Mouse (Mus musculus): ENCODE data around the gene Akp3. TPM values are rescaled to one million over a fixed set of nuclear protein-coding genes. Genes with fewer than 3 reads are reported as not detected.

The Akp3 gene
- polyA plus RNA-seq, 1 experiment from 2014 or later, result not detected

GRCm38 (mm10) chr1:87114784-87115183 lies 10.0 kb upstream of the Akp3 start:
- no peak for ATAC-seq (ENCODE audit: low FRiP score)
- Histone ChIP-seq H3K4me1 (no peaks in the 10 kb centered on the region), H3K9ac (no peak overlapping the region), H3K4me3 (no peak overlapping the region), H3K4me2 (replicated peaks) (no peak overlapping the region), H3K27me3 (no peaks in the 10 kb centered on the region), H3K9me3 (replicated peaks) (no peaks in the 10 kb centered on the region), H3K27ac (no peak overlapping the region), H3K36me3 (no peaks in the 10 kb centered on the region)
- WGBS, result 87% methylated on average over 1 of the region's 1 CpGs

- H3K27me3 ChIP-seq, result peaks cover 41% of the 10 kb centered on the region
- 0 out of 2 replicates have a peak, but pooled peaks cover 6% of the 10 kb centered on the region for H3K4me1 ChIP-seq
- WGBS, result 12% methylated on average over 40 of the region's 43 CpGs
- peak overlapping the region; percentile 31 for H3K4me2 ChIP-seq (replicated peaks)
- H3K4me3 ChIP-seq, result peak overlapping the region; percentile 20; the same call in 1 of the 2 replicates
- H3K9me3 ChIP-seq (replicated peaks), result no peaks in the 10 kb centered on the region
- H3K36me3 ChIP-seq, result no peaks in the 10 kb centered on the region
- H3K9ac ChIP-seq, result no peak overlapping the region
- ATAC-seq (ENCODE audit: low FRiP score), result peak; percentile 40
- H3K27ac ChIP-seq, result no peak overlapping the region
Observed at GRCm38 (mm10) chr1:87127206-87128030, 2.6 kb downstream of the Akp3 start.

DNA sequence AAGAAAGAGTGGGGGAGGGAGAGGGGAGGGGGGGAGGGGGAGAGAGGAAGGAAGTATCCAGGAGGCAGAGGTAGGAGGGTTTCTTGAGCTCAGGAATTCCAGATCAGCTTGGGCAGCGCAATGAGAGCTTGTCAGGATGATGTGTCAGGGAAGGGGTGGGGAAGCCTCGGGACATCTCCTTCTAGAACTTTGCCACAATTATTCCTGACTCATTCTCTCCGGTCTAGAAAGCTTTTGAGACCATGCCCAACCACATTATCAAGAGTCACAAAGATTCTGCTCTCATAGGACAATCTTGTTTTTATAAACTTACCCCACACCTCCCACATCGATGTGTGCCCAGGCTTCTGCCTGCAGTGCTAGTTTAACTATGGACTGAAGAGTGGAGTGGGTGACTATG lies 7.0 kb downstream of the Akp3 start:
- ATAC-seq (ENCODE audit: low FRiP score), result no peak
- WGBS, result 98% methylated on average over 3 of the region's 4 CpGs

DNA sequence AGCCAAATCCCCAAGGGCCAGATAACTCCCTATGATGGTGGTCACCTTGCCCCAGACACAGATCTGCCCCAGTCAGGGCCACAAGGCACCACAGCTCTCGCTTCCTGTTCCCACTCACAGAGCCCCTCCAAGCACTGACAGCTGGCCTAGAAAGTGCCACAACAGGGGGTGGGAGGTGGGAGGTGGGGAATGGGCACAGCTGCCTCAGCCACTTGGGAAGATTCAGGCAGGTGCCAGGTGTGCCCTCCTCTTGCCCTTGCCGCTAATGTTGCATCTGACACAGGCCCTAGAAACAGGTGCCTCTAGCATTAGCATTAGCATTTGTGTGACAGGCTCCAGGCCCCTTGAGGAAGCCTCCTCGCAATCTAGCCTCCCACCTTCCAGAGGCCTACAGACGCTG lies 16.8 kb downstream of the Akp3 start:
- Histone ChIP-seq H3K4me3 (no peak overlapping the region), H3K9me3 (replicated peaks) (no peaks in the 10 kb centered on the region), H3K4me1 (0 out of 2 replicates have a peak, but pooled peaks cover 5% of the 10 kb centered on the region), H3K27ac (no peak overlapping the region), H3K27me3 (0 out of 2 replicates have a peak, but pooled peaks cover 3% of the 10 kb centered on the region), H3K4me2 (replicated peaks) (no peak overlapping the region), H3K36me3 (no peaks in the 10 kb centered on the region), H3K9ac (no peak overlapping the region)
- 77% methylated on average over 4 of the region's 4 CpGs for WGBS
- no peak for ATAC-seq (ENCODE audit: low FRiP score)

More for the DNA sequence above, 7.0 kb downstream of the Akp3 start:
- Histone ChIP-seq H3K27me3 (peaks cover 26% of the 10 kb centered on the region), H3K9me3 (replicated peaks) (no peaks in the 10 kb centered on the region), H3K4me3 (no peak overlapping the region), H3K9ac (no peak overlapping the region), H3K27ac (no peak overlapping the region), H3K4me2 (replicated peaks) (no peak overlapping the region), H3K4me1 (0 out of 2 replicates have a peak, but pooled peaks cover 6% of the 10 kb centered on the region), H3K36me3 (no peaks in the 10 kb centered on the region)

- no peak overlapping the region for H3K4me3 ChIP-seq
- H3K36me3 ChIP-seq, result no peaks in the 10 kb centered on the region
- ATAC-seq (ENCODE audit: low FRiP score), result peak; percentile 70
- 56% methylated on average over 9 of the region's 9 CpGs for WGBS
- H3K4me1 ChIP-seq, result 0 out of 2 replicates have a peak, but pooled peaks cover 5% of the 10 kb centered on the region
- no peak overlapping the region for H3K4me2 ChIP-seq (replicated peaks)
- H3K9ac ChIP-seq, result no peak overlapping the region
- H3K9me3 ChIP-seq (replicated peaks), result no peaks in the 10 kb centered on the region
- H3K27ac ChIP-seq, result peak overlapping the region; percentile 73
- 0 out of 2 replicates have a peak, but pooled peaks cover 3% of the 10 kb centered on the region for H3K27me3 ChIP-seq
Observed at GRCm38 (mm10) chr1:87142456-87142855, 17.7 kb downstream of the Akp3 start.

DNA sequence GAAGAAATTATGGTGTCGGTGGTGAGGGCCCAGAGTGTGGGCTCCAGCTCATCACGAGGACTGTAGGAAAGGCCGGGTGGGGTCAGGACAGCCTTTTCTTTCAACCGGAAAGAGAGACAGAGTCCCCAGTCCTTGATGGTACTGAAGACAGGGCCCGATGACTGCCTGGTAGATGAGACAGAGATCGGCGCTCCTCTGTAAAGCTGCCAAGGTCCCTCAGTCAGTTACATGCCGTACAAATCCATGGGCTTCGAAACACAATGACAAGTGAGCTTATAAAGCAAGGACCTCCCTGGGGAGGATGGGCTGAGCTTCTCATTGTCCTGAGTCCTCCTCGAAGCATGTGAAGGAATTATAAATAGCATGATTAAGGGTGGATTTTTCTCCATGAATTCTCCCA lies 18.4 kb downstream of the Akp3 start:
- Histone ChIP-seq H3K4me2 (replicated peaks) (no peak overlapping the region), H3K27ac (no peak overlapping the region), H3K27me3 (0 out of 2 replicates have a peak, but pooled peaks cover 8% of the 10 kb centered on the region), H3K36me3 (no peaks in the 10 kb centered on the region), H3K9me3 (replicated peaks) (no peaks in the 10 kb centered on the region), H3K4me1 (0 out of 2 replicates have a peak, but pooled peaks cover 5% of the 10 kb centered on the region), H3K4me3 (no peak overlapping the region), H3K9ac (no peak overlapping the region)
- peak; percentile 35; the same call in 1 of the 2 replicates for ATAC-seq (ENCODE audit: low FRiP score)
- WGBS, result 71% methylated on average over 10 of the region's 10 CpGs

GRCm38 (mm10) chr1:87149422-87149821 lies 24.6 kb downstream of the Akp3 start:
- Histone ChIP-seq H3K4me1 (peaks cover 6% of the 10 kb centered on the region), H3K27me3 (peaks cover 64% of the 10 kb centered on the region), H3K27ac (no peak overlapping the region), H3K36me3 (no peaks in the 10 kb centered on the region), H3K4me3 (no peak overlapping the region), H3K9ac (no peak overlapping the region), H3K9me3 (replicated peaks) (no peaks in the 10 kb centered on the region), H3K4me2 (replicated peaks) (no peak overlapping the region; the same call in 1 of the 2 replicates)
- ATAC-seq (ENCODE audit: low FRiP score), result no peak
- WGBS, result 35% methylated on average over 13 of the region's 13 CpGs

DNA sequence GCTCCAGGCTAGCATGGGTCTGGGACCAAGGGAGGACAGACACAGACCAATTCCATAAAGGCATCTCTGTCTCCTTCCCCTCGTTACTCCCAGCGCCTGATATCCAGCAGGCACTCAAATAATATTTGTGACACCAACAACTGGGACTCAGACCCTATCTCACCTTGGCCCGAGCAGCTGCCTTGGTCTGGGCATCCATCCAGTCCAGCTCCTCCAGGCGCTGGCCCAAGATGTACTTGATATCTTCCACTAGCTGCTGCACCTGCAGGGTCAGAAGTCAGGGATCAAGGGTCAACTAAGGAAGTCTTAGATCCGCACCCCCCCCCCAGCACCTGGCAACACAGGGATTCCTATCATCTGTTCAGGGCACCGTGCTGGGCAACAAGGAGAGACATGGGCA lies 26.5 kb downstream of the Akp3 start:
- Histone ChIP-seq H3K27me3 (peaks cover 82% of the 10 kb centered on the region), H3K9ac (no peak overlapping the region), H3K4me1 (peaks cover 23% of the 10 kb centered on the region), H3K4me3 (no peak overlapping the region), H3K27ac (no peak overlapping the region), H3K4me2 (replicated peaks) (no peak overlapping the region), H3K36me3 (no peaks in the 10 kb centered on the region), H3K9me3 (replicated peaks) (no peaks in the 10 kb centered on the region)
- 87% methylated on average over 6 of the region's 6 CpGs for WGBS
- no peak for ATAC-seq (ENCODE audit: low FRiP score)

DNA sequence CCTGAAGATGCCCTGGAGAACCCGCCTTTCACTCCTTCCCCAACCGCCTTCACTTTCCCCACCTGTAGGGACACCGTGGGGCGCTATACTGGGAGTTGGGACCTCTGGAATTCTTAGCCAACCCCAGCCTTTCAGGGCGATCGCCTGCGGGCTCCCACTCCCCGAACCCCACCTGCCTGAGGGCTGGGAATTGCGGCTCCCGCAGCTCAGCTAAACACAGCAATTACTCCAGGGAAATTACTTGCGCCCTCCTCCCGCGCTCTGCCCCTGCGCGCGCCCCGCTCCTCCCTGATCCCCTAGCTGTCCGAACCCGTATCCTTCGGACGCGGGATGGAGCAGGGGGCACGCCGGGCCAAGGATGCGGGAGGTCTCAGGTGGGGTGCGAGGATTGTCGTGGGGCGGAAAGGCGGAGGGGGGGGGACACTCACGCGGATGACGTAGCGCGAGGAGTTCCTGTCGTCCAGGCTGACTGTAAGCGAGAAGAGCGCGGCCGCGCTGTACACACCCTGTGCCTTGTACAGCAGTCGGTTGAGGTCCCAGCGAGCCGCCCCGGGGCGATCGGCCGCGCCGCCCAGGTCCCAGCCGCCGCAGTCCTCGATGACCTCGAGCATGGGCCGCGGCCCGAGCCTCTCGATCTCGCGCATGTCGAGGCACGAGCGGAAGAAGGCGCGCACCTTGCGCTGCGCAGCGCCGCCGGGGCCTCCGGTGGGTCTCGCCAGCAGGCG lies 29.2 kb downstream of the Akp3 start:
- 0 out of 2 replicates have a peak, but pooled peaks have one; percentile 35 for ATAC-seq (ENCODE audit: low FRiP score)
- H3K9ac ChIP-seq, result peak overlapping the region; percentile 63
- no peaks in the 10 kb centered on the region for H3K36me3 ChIP-seq
- H3K27me3 ChIP-seq, result peaks cover 99% of the 10 kb centered on the region
- 2% methylated on average over 70 of the region's 72 CpGs for WGBS
- H3K4me2 ChIP-seq (replicated peaks), result peak overlapping the region; percentile 75
- peaks cover 29% of the 10 kb centered on the region for H3K4me1 ChIP-seq
- peak overlapping the region; percentile 47 for H3K4me3 ChIP-seq
- H3K9me3 ChIP-seq (replicated peaks), result no peaks in the 10 kb centered on the region
- no peak overlapping the region; the same call in 1 of the 2 replicates for H3K27ac ChIP-seq

- H3K27ac ChIP-seq, result no peak overlapping the region; the same call in 1 of the 2 replicates
- H3K36me3 ChIP-seq, result no peaks in the 10 kb centered on the region
- WGBS, result 1% methylated on average over 58 of the region's 58 CpGs
- H3K4me1 ChIP-seq, result peaks cover 29% of the 10 kb centered on the region
- peak overlapping the region; percentile 63 for H3K9ac ChIP-seq
- H3K4me2 ChIP-seq (replicated peaks), result peak overlapping the region; percentile 75
- H3K9me3 ChIP-seq (replicated peaks), result no peaks in the 10 kb centered on the region
- peak overlapping the region; percentile 47 for H3K4me3 ChIP-seq
- no peak for ATAC-seq (ENCODE audit: low FRiP score)
- H3K27me3 ChIP-seq, result peaks cover 97% of the 10 kb centered on the region
Observed at GRCm38 (mm10) chr1:87154501-87155120, 29.8 kb downstream of the Akp3 start.

- Histone ChIP-seq H3K27me3 (peaks cover 89% of the 10 kb centered on the region), H3K4me2 (replicated peaks) (peak overlapping the region; percentile 75), H3K4me1 (peaks cover 29% of the 10 kb centered on the region), H3K36me3 (no peaks in the 10 kb centered on the region), H3K4me3 (peak overlapping the region; percentile 47), H3K9ac (peak overlapping the region; percentile 63), H3K9me3 (replicated peaks) (no peaks in the 10 kb centered on the region), H3K27ac (0 out of 2 replicates have a peak overlapping the region, but pooled peaks have one; percentile 62)
- peak; percentile 21; the same call in 1 of the 2 replicates for ATAC-seq (ENCODE audit: low FRiP score)
- WGBS, result under 1% methylated on average over 45 of the region's 56 CpGs
Observed at GRCm38 (mm10) chr1:87155531-87156198, 30.9 kb downstream of the Akp3 start.
